Mouse (Mus musculus) forebrain, embryonic 15.5 days (tissue): ENCODE data around the gene Tmem11. TPM values are rescaled to one million over a fixed set of nuclear protein-coding genes. Genes with fewer than 3 reads are reported as not detected.

Experiments used
- ATAC-seq: fragments of 200-750 bp; cut with Nextera tagmentation; replicated peaks from 2 replicates; pipeline ENCODE4 v1.8.0; 2017; ENCODE audit warnings: mild to moderate bottlenecking, moderate TSS enrichment, moderate library complexity
- H3K27ac ChIP-seq: fragments of 300-500 bp; sonication (generic); replicated peaks from 2 replicates; pipeline ENCODE4 v1.5.1; 2015; ENCODE audit warnings: mild to moderate bottlenecking, inconsistent platforms
- H3K27me3 ChIP-seq: fragments of 300-500 bp; sonication (generic); 2 replicates; pipeline ENCODE4 v1.6.1; 2015; ENCODE audit warnings: inconsistent platforms
- H3K36me3 ChIP-seq: fragments of 300-500 bp; sonication (generic); 2 replicates; pipeline ENCODE4 v1.6.1; 2015; ENCODE audit warnings: mild to moderate bottlenecking, inconsistent platforms
- H3K4me1 ChIP-seq: fragments of 300-500 bp; sonication (generic); 2 replicates; pipeline ENCODE4 v1.6.1; 2015; ENCODE audit warnings: inconsistent platforms
- H3K4me2 ChIP-seq: fragments of 300-500 bp; sonication (generic); replicated peaks from 2 replicates; pipeline ENCODE4 v1.6.1; 2015; ENCODE audit warnings: mild to moderate bottlenecking, inconsistent platforms
- H3K4me3 ChIP-seq: fragments of 300-500 bp; sonication (generic); 2 replicates; pipeline ENCODE4 v1.5.1; 2015; ENCODE audit warnings: mild to moderate bottlenecking, inconsistent platforms
- H3K9ac ChIP-seq: fragments of 300-500 bp; sonication (generic); replicated peaks from 2 replicates; pipeline ENCODE4 v1.6.1; 2015; ENCODE audit warnings: mild to moderate bottlenecking, inconsistent platforms
- H3K9me3 ChIP-seq: fragments of 300-500 bp; sonication (generic); 2 replicates; pipeline ENCODE4 v1.6.1; 2016; ENCODE audit warnings: inconsistent platforms
- WGBS: fragments of 180-500 bp; shearing (Covaris S2); methylation state at CpG from one replicate; pipeline ENCODE4 v1.1.7; 2015; ENCODE audit warnings: mixed read lengths; 5-methylcytosine and 5-hydroxymethylcytosine counted together
- polyA plus RNA-seq: library from polyadenylated mRNA; unstranded; fragments of >200 nt; fragmentation: Nextera tagmentation; extraction: Ambion mirVana; gene quantifications from 2 replicates; pipeline ENCODE4 v1.2.1, GENCODE M21; 2015

Gene Tmem11
- polyA plus RNA-seq, 1 experiment from 2014 or later: 54.6 TPM

GRCm38 (mm10) chr11:60845415-60845814 is 33.7 kb downstream of the Tmem11 start:
- ATAC-seq: no peak
- WGBS: 88% methylated on average over 5 of the region's 5 CpGs
- no peak overlapping the region for H3K9ac ChIP-seq

DNA sequence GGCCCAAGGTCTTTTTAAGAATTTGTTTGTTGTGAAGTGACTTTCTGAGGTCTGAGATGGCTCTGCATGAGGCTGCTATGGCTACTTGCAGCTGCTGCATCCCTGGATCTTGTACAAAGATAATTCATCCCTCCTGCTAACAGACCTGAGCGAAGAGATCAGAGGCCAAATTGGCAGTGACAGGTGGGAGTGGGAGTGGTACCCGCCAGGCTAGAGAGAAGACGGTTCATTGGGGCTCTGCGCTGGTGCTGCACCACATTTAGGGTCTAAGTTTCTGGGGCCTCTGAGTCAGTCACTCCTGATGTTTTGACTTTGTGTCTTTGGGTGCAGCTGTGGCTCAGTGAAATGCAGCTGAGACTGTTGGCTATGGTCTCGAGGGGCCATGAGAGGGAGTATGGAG is 35.7 kb downstream of the Tmem11 start:
- no peak for ATAC-seq
- H3K9me3 ChIP-seq: no peaks in the 10 kb centered on the region
- no peaks in the 10 kb centered on the region for H3K4me1 ChIP-seq
- peaks cover 7% of the 10 kb centered on the region; the same call in 1 of the 2 replicates for H3K36me3 ChIP-seq
- H3K4me2 ChIP-seq: no peak overlapping the region
- WGBS: 90% methylated on average over 5 of the region's 5 CpGs
- H3K9ac ChIP-seq: no peak overlapping the region
- H3K27me3 ChIP-seq: no peaks in the 10 kb centered on the region
- no peak overlapping the region for H3K4me3 ChIP-seq
- H3K27ac ChIP-seq: no peak overlapping the region

More at GRCm38 (mm10) chr11:60845415-60845814, 33.7 kb downstream of the Tmem11 start:
- peaks cover 9% of the 10 kb centered on the region; the same call in 1 of the 2 replicates for H3K36me3 ChIP-seq
- H3K4me1 ChIP-seq: no peaks in the 10 kb centered on the region
- no peak overlapping the region for H3K4me2 ChIP-seq
- no peaks in the 10 kb centered on the region for H3K27me3 ChIP-seq
- H3K4me3 ChIP-seq: no peak overlapping the region
- no peaks in the 10 kb centered on the region for H3K9me3 ChIP-seq
- H3K27ac ChIP-seq: no peak overlapping the region

- Histone ChIP-seq H3K9me3 (no peaks in the 10 kb centered on the region), H3K27ac (no peak overlapping the region), H3K4me3 (no peak overlapping the region), H3K36me3 (peaks cover 7% of the 10 kb centered on the region; the same call in 1 of the 2 replicates), H3K4me1 (no peaks in the 10 kb centered on the region), H3K9ac (no peak overlapping the region), H3K4me2 (no peak overlapping the region), H3K27me3 (no peaks in the 10 kb centered on the region)
- ATAC-seq: no peak
- WGBS: 77% methylated on average over 12 of the region's 12 CpGs
Observed at GRCm38 (mm10) chr11:60841467-60842200, 37.4 kb downstream of the Tmem11 start.

- ATAC-seq: no peak
- Histone ChIP-seq H3K27me3 (no peaks in the 10 kb centered on the region), H3K4me1 (no peaks in the 10 kb centered on the region), H3K36me3 (no peaks in the 10 kb centered on the region), H3K27ac (no peak overlapping the region), H3K4me2 (no peak overlapping the region), H3K9me3 (no peaks in the 10 kb centered on the region), H3K4me3 (no peak overlapping the region), H3K9ac (no peak overlapping the region)
- 91% methylated on average over 10 of the region's 10 CpGs for WGBS
Observed at GRCm38 (mm10) chr11:60837644-60838406, 41.2 kb downstream of the Tmem11 start.

DNA sequence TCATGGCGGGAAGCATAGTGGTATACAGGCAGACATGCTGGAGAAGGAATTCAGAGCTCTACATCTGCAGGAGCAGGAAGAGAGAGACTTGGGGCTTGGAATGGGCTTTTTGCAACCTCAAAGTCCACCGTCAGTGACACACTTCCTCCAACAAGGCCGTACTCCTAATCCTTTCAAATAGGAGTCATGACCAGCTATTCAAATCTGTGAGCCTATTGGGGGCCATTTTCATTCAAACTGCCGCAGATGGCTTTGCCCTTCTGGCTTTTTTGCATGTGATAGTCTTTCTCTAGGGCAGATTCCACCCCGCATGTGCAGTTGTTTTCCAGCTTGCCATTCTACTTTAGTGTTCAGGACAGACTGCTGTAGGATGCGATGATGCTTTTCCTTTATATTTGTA is 42.2 kb downstream of the Tmem11 start:
- H3K4me2 ChIP-seq: no peak overlapping the region
- H3K27ac ChIP-seq: no peak overlapping the region
- no peak overlapping the region for H3K9ac ChIP-seq
- WGBS: 94% methylated on average over 6 of the region's 6 CpGs
- H3K4me1 ChIP-seq: no peaks in the 10 kb centered on the region
- no peak for ATAC-seq
- H3K4me3 ChIP-seq: no peak overlapping the region
- H3K9me3 ChIP-seq: no peaks in the 10 kb centered on the region
- H3K27me3 ChIP-seq: no peaks in the 10 kb centered on the region
- no peaks in the 10 kb centered on the region for H3K36me3 ChIP-seq

GRCm38 (mm10) chr11:60830433-60831052 is 48.5 kb downstream of the Tmem11 start, which contains the start of gene Dhrs7b:
Gene Dhrs7b (plus strand): TSS chr11:60830631.
- Histone ChIP-seq H3K36me3 (no peaks in the 10 kb centered on the region), H3K9ac (peak within 1 kb of the TSS; percentile 84), H3K4me3 (peak within 1 kb of the TSS; percentile 90), H3K27ac (peak within 1 kb of the TSS; percentile 85), H3K4me2 (peak within 1 kb of the TSS; percentile 69), H3K4me1 (peaks cover 11% of the 10 kb centered on the region), H3K27me3 (no peaks in the 10 kb centered on the region), H3K9me3 (no peaks in the 10 kb centered on the region)
- WGBS: under 1% methylated on average over 34 of the region's 34 CpGs
- peak; percentile 99 for ATAC-seq

- Histone ChIP-seq H3K9ac (no peak overlapping the region), H3K9me3 (no peaks in the 10 kb centered on the region), H3K4me1 (peaks cover 11% of the 10 kb centered on the region), H3K27ac (no peak overlapping the region), H3K36me3 (no peaks in the 10 kb centered on the region), H3K4me3 (no peak overlapping the region), H3K27me3 (no peaks in the 10 kb centered on the region), H3K4me2 (no peak overlapping the region)
- 44% methylated on average over 2 of the region's 2 CpGs for WGBS
- no peak for ATAC-seq
Observed at GRCm38 (mm10) chr11:60828903-60829302, 50.2 kb downstream of the Tmem11 start.

DNA sequence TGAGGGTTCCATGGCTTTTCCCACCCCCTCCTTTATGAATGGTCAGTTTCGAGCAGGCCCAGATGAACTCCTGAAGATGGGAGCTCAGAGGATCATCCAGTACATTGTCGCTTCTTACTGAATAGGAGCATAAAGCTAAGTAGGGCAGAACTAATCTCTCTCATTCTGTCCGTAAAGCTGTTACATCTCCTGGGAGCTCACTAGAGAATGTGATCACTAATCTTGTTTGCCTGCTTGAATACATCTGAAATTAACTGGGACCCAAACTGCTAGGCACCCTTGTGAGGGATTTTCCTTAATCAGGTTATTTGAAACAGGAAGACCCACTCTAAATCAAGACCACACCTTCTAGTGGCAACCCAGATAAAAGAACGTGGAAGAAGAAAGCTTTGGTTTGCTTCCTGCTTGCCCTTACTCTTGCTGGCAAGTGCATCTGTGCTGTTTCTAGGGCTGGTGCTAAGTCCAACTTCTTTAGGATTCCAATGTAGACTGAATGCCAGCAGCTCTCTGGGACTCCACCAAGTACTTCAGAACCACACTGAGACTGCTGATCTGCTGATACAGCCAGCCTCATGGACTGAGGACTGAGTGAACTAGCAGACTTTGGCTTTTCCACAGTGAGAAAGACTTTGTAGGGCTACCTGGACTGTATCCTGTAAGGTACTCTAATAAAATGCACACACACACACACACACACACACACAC is 51.7 kb downstream of the Tmem11 start:
- Histone ChIP-seq H3K4me1 (peaks cover 11% of the 10 kb centered on the region), H3K27me3 (no peaks in the 10 kb centered on the region), H3K9me3 (no peaks in the 10 kb centered on the region), H3K4me3 (no peak overlapping the region), H3K27ac (no peak overlapping the region), H3K9ac (no peak overlapping the region), H3K36me3 (no peaks in the 10 kb centered on the region), H3K4me2 (no peak overlapping the region)
- ATAC-seq: no peak
- WGBS: 17% methylated on average over 4 of the region's 4 CpGs

GRCm38 (mm10) chr11:60826700-60827099 is 52.4 kb downstream of the Tmem11 start:
- Histone ChIP-seq H3K4me2 (no peak overlapping the region), H3K9ac (no peak overlapping the region), H3K4me3 (no peak overlapping the region), H3K36me3 (no peaks in the 10 kb centered on the region), H3K27me3 (no peaks in the 10 kb centered on the region), H3K4me1 (peaks cover 11% of the 10 kb centered on the region), H3K9me3 (no peaks in the 10 kb centered on the region), H3K27ac (no peak overlapping the region)
- no peak for ATAC-seq
- 52% methylated on average over 1 of the region's 1 CpGs for WGBS

DNA sequence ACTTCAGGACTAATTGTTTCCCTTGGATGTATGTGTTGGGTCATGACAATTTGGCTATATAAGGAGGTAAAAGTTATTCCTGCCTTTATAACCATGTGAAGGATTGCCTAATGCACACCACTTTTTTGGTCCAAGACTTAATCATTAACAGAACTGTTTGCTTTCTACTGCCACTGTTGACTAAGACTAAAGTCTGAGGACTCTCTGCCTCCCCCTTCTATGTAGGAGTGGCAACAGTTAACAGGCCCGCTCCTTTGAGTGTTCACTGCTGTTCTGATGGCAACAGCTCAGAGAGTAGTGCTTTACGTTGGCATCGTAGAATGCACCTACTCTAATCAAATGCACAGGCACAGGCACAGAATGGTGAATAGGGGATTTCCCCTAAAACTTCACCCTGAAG is 53.9 kb downstream of the Tmem11 start:
- H3K36me3 ChIP-seq: no peaks in the 10 kb centered on the region
- H3K9ac ChIP-seq: no peak overlapping the region
- H3K27me3 ChIP-seq: no peaks in the 10 kb centered on the region
- no peak for ATAC-seq
- H3K9me3 ChIP-seq: no peaks in the 10 kb centered on the region
- no peak overlapping the region for H3K4me2 ChIP-seq
- peaks cover 2% of the 10 kb centered on the region; the same call in 1 of the 2 replicates for H3K4me1 ChIP-seq
- no peak overlapping the region for H3K4me3 ChIP-seq
- H3K27ac ChIP-seq: no peak overlapping the region
- WGBS: 90% methylated on average over 3 of the region's 3 CpGs

GRCm38 (mm10) chr11:60823771-60824170 is 55.3 kb downstream of the Tmem11 start:
- Histone ChIP-seq H3K4me2 (no peak overlapping the region), H3K4me1 (no peaks in the 10 kb centered on the region), H3K4me3 (no peak overlapping the region), H3K9ac (no peak overlapping the region), H3K36me3 (no peaks in the 10 kb centered on the region), H3K27ac (no peak overlapping the region), H3K27me3 (no peaks in the 10 kb centered on the region), H3K9me3 (no peaks in the 10 kb centered on the region)
- ATAC-seq: no peak
- 68% methylated on average over 2 of the region's 2 CpGs for WGBS
